ENCODE assay signal across 20 mouse cellular contexts in the genomic region with DNA sequence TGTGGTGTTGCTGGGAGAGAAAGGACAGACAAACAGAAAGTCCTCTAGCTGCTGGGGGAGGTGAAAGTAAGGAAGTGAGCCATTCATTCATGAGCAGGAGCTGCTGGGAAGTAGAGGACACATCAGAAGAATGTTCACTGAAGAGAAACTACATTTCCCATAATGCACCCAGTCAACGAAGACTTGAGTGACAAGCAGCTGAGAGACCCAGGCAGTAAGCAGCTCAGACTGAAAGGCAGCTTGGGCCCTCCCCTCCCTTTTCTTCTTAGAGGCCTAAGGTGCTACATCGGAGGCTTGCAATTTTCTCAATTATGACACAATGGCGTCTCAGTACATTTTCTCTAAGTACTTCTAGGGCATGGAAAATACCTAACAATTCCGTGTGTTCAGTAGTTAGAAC. TPM values are rescaled to one million over a fixed set of nuclear protein-coding genes. Genes with fewer than 3 reads are reported as not detected.
DNase-seq lines count a peak whose midpoint lies in the region; ATAC-seq and TF ChIP-seq lines count a peak whose summit lies in the region.
"Had no signal": no experiment of that assay in that cellular context is flagged by ENCODE, and none has a peak within 500 bp of the region (broad histone marks: within the 10 kb centered on the region; RNA-seq: fewer than 3 reads in every experiment).

No protein-coding gene starts in this region.

- H3K36me3 ChIP-seq in midbrain, embryonic 11.5 days (ENCODE audit: control insufficient read depth, insufficient read depth, low read length): no peaks in the 10 kb centered on the region
- H3K36me3 ChIP-seq in midbrain, postnatal 0 days (ENCODE audit: insufficient read depth, low read length): no peaks in the 10 kb centered on the region
- no peaks in the 10 kb centered on the region for H3K36me3 ChIP-seq in forebrain, postnatal 0 days (ENCODE audit: insufficient read depth)
- H3K36me3 ChIP-seq: hindbrain, embryonic 10.5 days; limb, embryonic 15.5 days; liver, embryonic 15.5 days; neural tube, embryonic 13.5 days had no signal

- H3K9me3 ChIP-seq in midbrain, embryonic 11.5 days (ENCODE audit: control insufficient read depth, low read length): no peaks in the 10 kb centered on the region
- no peaks in the 10 kb centered on the region for H3K9me3 ChIP-seq in midbrain, postnatal 0 days (ENCODE audit: low read length)
- H3K9me3 ChIP-seq in forebrain, postnatal 0 days (ENCODE audit: low read length): no peaks in the 10 kb centered on the region
- H3K9me3 ChIP-seq: hindbrain, embryonic 10.5 days; limb, embryonic 15.5 days; liver, embryonic 15.5 days; neural tube, embryonic 13.5 days had no signal

- no peak for TF ChIP-seq CTCF in midbrain, postnatal 0 days (IDR thresholded peaks at IDR 0.05)
- TF ChIP-seq CTCF in brain, embryonic 14.5 days (IDR thresholded peaks at IDR 0.05; ENCODE audit: borderline replicate concordance, extremely low read depth, insufficient read depth, insufficient read length): no peak
- TF ChIP-seq CTCF in forebrain, postnatal 0 days (IDR thresholded peaks at IDR 0.05; ENCODE audit: low read depth): no peak

- no peaks in the 10 kb centered on the region for H3K4me1 ChIP-seq in midbrain, embryonic 11.5 days (ENCODE audit: control insufficient read depth, insufficient read depth, low read length)
- no peaks in the 10 kb centered on the region for H3K4me1 ChIP-seq in midbrain, postnatal 0 days (ENCODE audit: insufficient read depth, low read length)
- H3K4me1 ChIP-seq in forebrain, postnatal 0 days (ENCODE audit: insufficient read depth): no peaks in the 10 kb centered on the region
- H3K4me1 ChIP-seq: liver, embryonic 15.5 days; neural tube, embryonic 13.5 days had no signal

- no peak for DNase-seq in midbrain, embryonic 11.5 days (ENCODE audit: low spot score, missing footprints)
- DNase-seq in midbrain, postnatal 0 days (ENCODE audit: low spot score): no peak
- peak; percentile 81 for DNase-seq in ES-CJ7 (ENCODE audit: low read depth, low spot score)
- peak; percentile 77 for DNase-seq in brain, embryonic 14.5 days (ENCODE audit: low read depth)
- no peak for DNase-seq in forebrain, postnatal 0 days
- no peak for DNase-seq in heart, postnatal 36 days
- DNase-seq in right cerebral cortex, postnatal 10 days (ENCODE audit: low spot score in 2 of 2): no peak
- DNase-seq: adrenal gland, postnatal 10 days; B cell, adult 2 months; cerebellum, adult 9-11 months; gastrocnemius, postnatal 25 days; right cerebral cortex, postnatal 25 days; thymus, adult 2 months had no signal

- 59% methylated on average over 4 of the region's 4 CpGs for WGBS in midbrain, embryonic 11.5 days
- WGBS in midbrain, postnatal 0 days: 52% methylated on average over 4 of the region's 4 CpGs
- 41% methylated on average over 4 of the region's 4 CpGs for whole genome bisulfite sequencing in forebrain, postnatal 0 days

- H3K4me3 ChIP-seq in midbrain, embryonic 11.5 days (ENCODE audit: low read depth, low read length): no peak overlapping the region
- no peak overlapping the region for H3K4me3 ChIP-seq in midbrain, postnatal 0 days (ENCODE audit: low read depth, low read length)
- H3K4me3 ChIP-seq in forebrain, postnatal 0 days (ENCODE audit: low read depth, low read length): no peak overlapping the region
- H3K4me3 ChIP-seq: erythroblast, embryonic 14.5 days; hindbrain, embryonic 10.5 days; limb, embryonic 15.5 days; liver, embryonic 15.5 days; neural tube, embryonic 13.5 days had no signal

- H3K9ac ChIP-seq in midbrain, embryonic 11.5 days (ENCODE audit: low read length): no peak overlapping the region
- no peak overlapping the region for H3K9ac ChIP-seq in midbrain, postnatal 0 days (replicated peaks; ENCODE audit: low read length, poor library complexity, severe bottlenecking)
- no peak overlapping the region for H3K9ac ChIP-seq in forebrain, postnatal 0 days
- H3K9ac ChIP-seq: limb, embryonic 15.5 days; liver, embryonic 15.5 days; neural tube, embryonic 13.5 days had no signal

- intact Hi-C loops in heart, postnatal 36 days (cut with DNase I): no loop called here

- TF ChIP-seq POLR2A in brain, embryonic 14.5 days (IDR thresholded peaks at IDR 0.05; ENCODE audit: borderline replicate concordance, extremely low read depth, insufficient read depth, insufficient read length, poor library complexity, severe bottlenecking): no peak

- no peak overlapping the region for H3K27ac ChIP-seq in midbrain, embryonic 11.5 days (ENCODE audit: low read depth, low read length)
- H3K27ac ChIP-seq in midbrain, postnatal 0 days (ENCODE audit: low read depth, low read length): no peak overlapping the region
- H3K27ac ChIP-seq in forebrain, postnatal 0 days (ENCODE audit: low read depth, low read length): no peak overlapping the region
- H3K27ac ChIP-seq: hindbrain, embryonic 10.5 days; hindbrain, postnatal 0 days; limb, embryonic 15.5 days; liver, embryonic 15.5 days; neural tube, embryonic 13.5 days had no signal

- H3K27me3 ChIP-seq in midbrain, embryonic 11.5 days (ENCODE audit: control insufficient read depth, insufficient read depth, low read length): no peaks in the 10 kb centered on the region
- no peaks in the 10 kb centered on the region for H3K27me3 ChIP-seq in midbrain, postnatal 0 days (ENCODE audit: insufficient read depth, low read length)
- H3K27me3 ChIP-seq in forebrain, postnatal 0 days (ENCODE audit: insufficient read depth, low read length): no peaks in the 10 kb centered on the region
- H3K27me3 ChIP-seq: limb, embryonic 15.5 days; liver, embryonic 15.5 days; neural tube, embryonic 13.5 days had no signal

- no peak overlapping the region for H3K4me2 ChIP-seq in midbrain, embryonic 11.5 days
- no peak overlapping the region for H3K4me2 ChIP-seq in midbrain, postnatal 0 days (ENCODE audit: low read depth, low read length, poor library complexity, severe bottlenecking)
- H3K4me2 ChIP-seq in forebrain, postnatal 0 days (ENCODE audit: low read depth): no peak overlapping the region
- H3K4me2 ChIP-seq: limb, embryonic 15.5 days; liver, embryonic 15.5 days; neural tube, embryonic 13.5 days had no signal

- peak; percentile 52; the same call in 1 of the 2 replicates for ATAC-seq in midbrain, embryonic 11.5 days (ENCODE audit: low FRiP score)
- ATAC-seq in midbrain, postnatal 0 days (ENCODE audit: low FRiP score): no peak
- ATAC-seq in forebrain, postnatal 0 days: peak; percentile 54; the same call in 1 of the 2 replicates
- ATAC-seq: activated CD4-positive, CD25-positive, alpha-beta regulatory T cell, adult 4 months; hindbrain, postnatal 0 days had no signal

RNA-seq across cellular contexts. Expression of gene Glis3, which starts 31.0 kb away (rescaled TPM):
- 1.7 and 1.9 TPM in 2 replicates for polyA plus RNA-seq in midbrain, embryonic 11.5 days (2014; fragmentation: Nextera tagmentation; extraction: Ambion mirVana)
- total RNA-seq in midbrain, postnatal 0 days (2014; rRNA removed): 16.5 and 27.1 TPM in 2 replicates
- polyA plus RNA-seq in midbrain, postnatal 0 days (2015; fragmentation: Nextera tagmentation; extraction: Ambion mirVana): 0.75 and 1.2 TPM in 2 replicates
- 1.2 and 3.1 TPM in 2 replicates for polyA plus RNA-seq in brain, embryonic 14.5 days (2012; rRNA removed)
- 8.5 and 9.6 TPM in 2 replicates for total RNA-seq in forebrain, postnatal 0 days (2014; rRNA removed)
- polyA plus RNA-seq in forebrain, postnatal 0 days (2015; fragmentation: Nextera tagmentation; extraction: Ambion mirVana): 0.86 and 0.96 TPM in 2 replicates
- total RNA-seq in heart, postnatal 36 days (2021): 1 to 10 TPM; 1.6 to 1.9 TPM

Comparison
In these comparisons a context has a peak if more than half of its experiments do, and no peak if none do; other contexts are left out.
1. DNase-seq: peak in ES-CJ7 (single experiment) and brain, embryonic 14.5 days (single experiment); none in midbrain, embryonic 11.5 days (single experiment), midbrain, postnatal 0 days (single experiment), forebrain, postnatal 0 days (single experiment), heart, postnatal 36 days (0 of 2) and right cerebral cortex, postnatal 10 days (0 of 2).